Mouse (Mus musculus): ENCODE results near the gene Them5. TPM values are rescaled to one million over a fixed set of nuclear protein-coding genes. Genes with fewer than 3 reads are reported as not detected.

Them5 gene
- total and polyA plus RNA-seq, 2 experiments from 2014 or later: not detected

GRCm38 (mm10) chr3:94389420-94389819, 47.5 kb downstream of the Them5 start:
- Histone ChIP-seq H3K27me3 (ENCODE audit: control insufficient read depth, insufficient read depth, low read length) (no peaks in the 10 kb centered on the region), H3K4me1 (ENCODE audit: control insufficient read depth, insufficient read depth) (no peaks in the 10 kb centered on the region), H3K4me3 (ENCODE audit: low read depth, low read length) (no peak overlapping the region), H3K4me2 (ENCODE audit: low read depth, low read length) (no peak overlapping the region), H3K36me3 (replicated peaks; ENCODE audit: control insufficient read depth, insufficient read depth, low read length) (no peaks in the 10 kb centered on the region), H3K9ac (replicated peaks; ENCODE audit: low read depth, low read length) (no peak overlapping the region), H3K27ac (ENCODE audit: low read depth) (no peak overlapping the region), H3K9me3 (replicated peaks; ENCODE audit: control insufficient read depth, low read length) (no peaks in the 10 kb centered on the region)
- no peak for ATAC-seq (ENCODE audit: insufficient read depth, low read depth)
- DNase-seq (ENCODE audit: low spot score): no peak
- TF ChIP-seq EP300 (IDR thresholded peaks at IDR 0.05; ENCODE audit: low read depth) (no peak), CTCF (IDR thresholded peaks at IDR 0.05; ENCODE audit: low read depth) (no peak)
- WGBS: 93% methylated on average over 16 of the region's 16 CpGs

- Histone ChIP-seq H3K4me2 (ENCODE audit: low read depth, low read length) (no peak overlapping the region), H3K4me1 (ENCODE audit: control insufficient read depth, insufficient read depth) (no peaks in the 10 kb centered on the region), H3K4me3 (ENCODE audit: low read depth, low read length) (no peak overlapping the region), H3K36me3 (replicated peaks; ENCODE audit: control insufficient read depth, insufficient read depth, low read length) (no peaks in the 10 kb centered on the region), H3K9me3 (replicated peaks; ENCODE audit: control insufficient read depth, low read length) (no peaks in the 10 kb centered on the region), H3K9ac (replicated peaks; ENCODE audit: low read depth, low read length) (no peak overlapping the region), H3K27me3 (ENCODE audit: control insufficient read depth, insufficient read depth, low read length) (no peaks in the 10 kb centered on the region), H3K27ac (ENCODE audit: low read depth) (no peak overlapping the region)
- WGBS: 81% methylated on average over 5 of the region's 5 CpGs
- ATAC-seq (ENCODE audit: insufficient read depth, low read depth) (no peak), DNase-seq (ENCODE audit: low spot score) (no peak)
- TF ChIP-seq CTCF (IDR thresholded peaks at IDR 0.05; ENCODE audit: low read depth): no peak
- no peak for TF ChIP-seq EP300 (IDR thresholded peaks at IDR 0.05; ENCODE audit: low read depth)
Measured at GRCm38 (mm10) chr3:94391001-94391400, 49.1 kb downstream of the Them5 start.

- Histone ChIP-seq H3K4me1 (ENCODE audit: control insufficient read depth, insufficient read depth) (no peaks in the 10 kb centered on the region), H3K9ac (replicated peaks; ENCODE audit: low read depth, low read length) (no peak overlapping the region), H3K4me3 (ENCODE audit: low read depth, low read length) (no peak overlapping the region), H3K27ac (ENCODE audit: low read depth) (no peak overlapping the region), H3K9me3 (replicated peaks; ENCODE audit: control insufficient read depth, low read length) (no peaks in the 10 kb centered on the region), H3K4me2 (ENCODE audit: low read depth, low read length) (no peak overlapping the region), H3K36me3 (replicated peaks; ENCODE audit: control insufficient read depth, insufficient read depth, low read length) (no peaks in the 10 kb centered on the region), H3K27me3 (ENCODE audit: control insufficient read depth, insufficient read depth, low read length) (0 out of 2 replicates have a peak, but pooled peaks cover 4% of the 10 kb centered on the region)
- no peak for DNase-seq (ENCODE audit: low spot score)
- TF ChIP-seq EP300 (IDR thresholded peaks at IDR 0.05; ENCODE audit: low read depth) (no peak), CTCF (IDR thresholded peaks at IDR 0.05; ENCODE audit: low read depth) (no peak)
- 74% methylated on average over 2 of the region's 2 CpGs for WGBS
- ATAC-seq (ENCODE audit: insufficient read depth, low read depth): no peak
Measured at GRCm38 (mm10) chr3:94392128-94392527, 50.2 kb downstream of the Them5 start.

GRCm38 (mm10) chr3:94393049-94393448, 51.1 kb downstream of the Them5 start:
- ATAC-seq (ENCODE audit: insufficient read depth, low read depth): no peak

GRCm38 (mm10) chr3:94396336-94396735, 54.4 kb downstream of the Them5 start:
- H3K36me3 ChIP-seq (replicated peaks; ENCODE audit: control insufficient read depth, insufficient read depth, low read length): no peaks in the 10 kb centered on the region
- DNase-seq (ENCODE audit: low spot score) (no peak), ATAC-seq (ENCODE audit: insufficient read depth, low read depth) (no peak)
- H3K9me3 ChIP-seq (replicated peaks; ENCODE audit: control insufficient read depth, low read length): no peaks in the 10 kb centered on the region
- no peak overlapping the region for H3K27ac ChIP-seq (ENCODE audit: low read depth)
- no peak for TF ChIP-seq CTCF (IDR thresholded peaks at IDR 0.05; ENCODE audit: low read depth)
- TF ChIP-seq EP300 (IDR thresholded peaks at IDR 0.05; ENCODE audit: low read depth): no peak
- 68% methylated on average over 1 of the region's 1 CpGs for WGBS
- no peak overlapping the region for H3K4me2 ChIP-seq (ENCODE audit: low read depth, low read length)
- H3K4me1 ChIP-seq (ENCODE audit: control insufficient read depth, insufficient read depth): peaks cover 4% of the 10 kb centered on the region; the same call in 1 of the 2 replicates
- H3K9ac ChIP-seq (replicated peaks; ENCODE audit: low read depth, low read length): no peak overlapping the region
- H3K27me3 ChIP-seq (ENCODE audit: control insufficient read depth, insufficient read depth, low read length): peaks cover 41% of the 10 kb centered on the region
- no peak overlapping the region for H3K4me3 ChIP-seq (ENCODE audit: low read depth, low read length)

More at GRCm38 (mm10) chr3:94393049-94393448, 51.1 kb downstream of the Them5 start:
- Histone ChIP-seq H3K4me3 (ENCODE audit: low read depth, low read length) (no peak overlapping the region), H3K27me3 (ENCODE audit: control insufficient read depth, insufficient read depth, low read length) (0 out of 2 replicates have a peak, but pooled peaks cover 11% of the 10 kb centered on the region), H3K4me2 (ENCODE audit: low read depth, low read length) (no peak overlapping the region), H3K9me3 (replicated peaks; ENCODE audit: control insufficient read depth, low read length) (no peaks in the 10 kb centered on the region), H3K27ac (ENCODE audit: low read depth) (no peak overlapping the region), H3K9ac (replicated peaks; ENCODE audit: low read depth, low read length) (no peak overlapping the region), H3K4me1 (ENCODE audit: control insufficient read depth, insufficient read depth) (no peaks in the 10 kb centered on the region), H3K36me3 (replicated peaks; ENCODE audit: control insufficient read depth, insufficient read depth, low read length) (no peaks in the 10 kb centered on the region)
- WGBS: 66% methylated on average over 4 of the region's 4 CpGs
- DNase-seq (ENCODE audit: low spot score): no peak
- TF ChIP-seq EP300 (IDR thresholded peaks at IDR 0.05; ENCODE audit: low read depth) (no peak), CTCF (IDR thresholded peaks at IDR 0.05; ENCODE audit: low read depth) (no peak)

GRCm38 (mm10) chr3:94396851-94397250, 55.0 kb downstream of the Them5 start:
- TF ChIP-seq CTCF (IDR thresholded peaks at IDR 0.05; ENCODE audit: low read depth): no peak
- TF ChIP-seq EP300 (IDR thresholded peaks at IDR 0.05; ENCODE audit: low read depth): no peak
- no peak overlapping the region for H3K4me3 ChIP-seq (ENCODE audit: low read depth, low read length)
- no peak for DNase-seq (ENCODE audit: low spot score)
- H3K36me3 ChIP-seq (replicated peaks; ENCODE audit: control insufficient read depth, insufficient read depth, low read length): no peaks in the 10 kb centered on the region
- H3K4me2 ChIP-seq (ENCODE audit: low read depth, low read length): no peak overlapping the region
- peaks cover 46% of the 10 kb centered on the region for H3K27me3 ChIP-seq (ENCODE audit: control insufficient read depth, insufficient read depth, low read length)
- no peaks in the 10 kb centered on the region for H3K9me3 ChIP-seq (replicated peaks; ENCODE audit: control insufficient read depth, low read length)
- H3K4me1 ChIP-seq (ENCODE audit: control insufficient read depth, insufficient read depth): peaks cover 4% of the 10 kb centered on the region; the same call in 1 of the 2 replicates
- H3K27ac ChIP-seq (ENCODE audit: low read depth): no peak overlapping the region
- no peak overlapping the region for H3K9ac ChIP-seq (replicated peaks; ENCODE audit: low read depth, low read length)
- ATAC-seq (ENCODE audit: insufficient read depth, low read depth): no peak
- 68% methylated on average over 4 of the region's 4 CpGs for WGBS

Other genes with a start within 250 kb of the Them5 start
- gene Gm10696, start 163.9 kb upstream of the Them5 start, total RNA-seq (2014; rRNA removed; ENCODE audit: low replicate concordance): not detected in 2 replicates
- gene Gm10696, start 163.9 kb upstream of the Them5 start, polyA plus RNA-seq (2015; fragmentation: Nextera tagmentation; extraction: Ambion mirVana): not detected in 2 replicates
- gene Gm5286, start 145.4 kb upstream of the Them5 start, total RNA-seq (2014; rRNA removed; ENCODE audit: low replicate concordance): not detected in 2 replicates
- not detected in 2 replicates for gene Gm5286, start 145.4 kb upstream of the Them5 start, polyA plus RNA-seq (2015; fragmentation: Nextera tagmentation; extraction: Ambion mirVana)
- gene Gm4778, start 78.1 kb upstream of the Them5 start, total RNA-seq (2014; rRNA removed; ENCODE audit: low replicate concordance): not detected in 2 replicates
- gene Gm4778, start 78.1 kb upstream of the Them5 start, polyA plus RNA-seq (2015; fragmentation: Nextera tagmentation; extraction: Ambion mirVana): not detected in 2 replicates
- 1.4 and 6.1 TPM in 2 replicates for gene Them4, start 32.0 kb upstream of the Them5 start, total RNA-seq (2014; rRNA removed; ENCODE audit: low replicate concordance)
- gene Them4, start 32.0 kb upstream of the Them5 start, polyA plus RNA-seq (2015; fragmentation: Nextera tagmentation; extraction: Ambion mirVana): 16.2 and 17.3 TPM in 2 replicates
- gene C2cd4d, start 20.3 kb downstream of the Them5 start, total RNA-seq (2014; rRNA removed; ENCODE audit: low replicate concordance): not detected in 2 replicates
- 0.15 and 0.30 TPM in 2 replicates for gene C2cd4d, start 20.3 kb downstream of the Them5 start, polyA plus RNA-seq (2015; fragmentation: Nextera tagmentation; extraction: Ambion mirVana)
- 37.2 and 55.0 TPM in 2 replicates for gene Rorc, start 30.7 kb downstream of the Them5 start, total RNA-seq (2014; rRNA removed; ENCODE audit: low replicate concordance)
- gene Rorc, start 30.7 kb downstream of the Them5 start, polyA plus RNA-seq (2015; fragmentation: Nextera tagmentation; extraction: Ambion mirVana): 13.5 and 17.1 TPM in 2 replicates
- not detected in 2 replicates for gene Lingo4, start 56.4 kb downstream of the Them5 start, total RNA-seq (2014; rRNA removed; ENCODE audit: low replicate concordance)
- gene Lingo4, start 56.4 kb downstream of the Them5 start, polyA plus RNA-seq (2015; fragmentation: Nextera tagmentation; extraction: Ambion mirVana): 0.19 and 0.25 TPM in 2 replicates
- gene Tdrkh, start 71.2 kb downstream of the Them5 start, total RNA-seq (2014; rRNA removed; ENCODE audit: low replicate concordance): 0.34 and 6.5 TPM in 2 replicates
- 7.5 and 7.7 TPM in 2 replicates for gene Tdrkh, start 71.2 kb downstream of the Them5 start, polyA plus RNA-seq (2015; fragmentation: Nextera tagmentation; extraction: Ambion mirVana)
- gene Mrpl9, start 101.2 kb downstream of the Them5 start, total RNA-seq (2014; rRNA removed; ENCODE audit: low replicate concordance): 83.0 and 85.1 TPM in 2 replicates
- 67.4 and 68.7 TPM in 2 replicates for gene Mrpl9, start 101.2 kb downstream of the Them5 start, polyA plus RNA-seq (2015; fragmentation: Nextera tagmentation; extraction: Ambion mirVana)
- not detected in 2 replicates for gene Oaz3, start 101.8 kb downstream of the Them5 start, total RNA-seq (2014; rRNA removed; ENCODE audit: low replicate concordance)
- gene Oaz3, start 101.8 kb downstream of the Them5 start, polyA plus RNA-seq (2015; fragmentation: Nextera tagmentation; extraction: Ambion mirVana): 0.33 and 0.41 TPM in 2 replicates
- gene Celf3, start 136.2 kb downstream of the Them5 start, total RNA-seq (2014; rRNA removed; ENCODE audit: low replicate concordance): not detected in 2 replicates
- 0.53 and 0.80 TPM in 2 replicates for gene Celf3, start 136.2 kb downstream of the Them5 start, polyA plus RNA-seq (2015; fragmentation: Nextera tagmentation; extraction: Ambion mirVana)
- 1.2 TPM in 1 of 2 replicates, not detected in the other for gene Riiad1, start 138.2 kb downstream of the Them5 start, total RNA-seq (2014; rRNA removed; ENCODE audit: low replicate concordance)
- gene Riiad1, start 138.2 kb downstream of the Them5 start, polyA plus RNA-seq (2015; fragmentation: Nextera tagmentation; extraction: Ambion mirVana): 4.3 and 4.5 TPM in 2 replicates
- gene Snx27, start 240.6 kb downstream of the Them5 start, total RNA-seq (2014; rRNA removed; ENCODE audit: low replicate concordance): 18.1 and 30.8 TPM in 2 replicates
- gene Snx27, start 240.6 kb downstream of the Them5 start, polyA plus RNA-seq (2015; fragmentation: Nextera tagmentation; extraction: Ambion mirVana): 17.0 and 17.2 TPM in 2 replicates

Measured in heart, postnatal 0 days (tissue).